Mouse (Mus musculus) mature B cell (primary cell): ENCODE measurements around the gene Klk13.
"Not testable (repeated sequence)": the region's sequence is repeated elsewhere in the genome, so short reads cannot be mapped to it uniquely, and the experiment has no call there.

Experiments used
- in situ Hi-C: fragments of 300-500 bp; cut with MboI; formaldehyde crosslinking; loops from 2 replicates; pipeline ENCODE4 v1.14.3; 2019

The Klk13 gene

GRCm38 (mm10) chr7:43712267-43712666 lies at the start of gene Klk13:
TSS of gene Klk13 (plus strand) at chr7:43712567.
- in situ Hi-C loops = no loop called here

- in situ Hi-C loops = no loop called here
Measured at GRCm38 (mm10) chr7:43662804-43663203, 49.6 kb upstream of the Klk13 start.

GRCm38 (mm10) chr7:43667221-43667620 lies 45.1 kb upstream of the Klk13 start:
- in situ Hi-C loops = not testable (repeated sequence)

GRCm38 (mm10) chr7:43668582-43668981 lies 43.8 kb upstream of the Klk13 start:
- in situ Hi-C loops = no loop called here

- in situ Hi-C loops = no loop called here
Measured at GRCm38 (mm10) chr7:43671064-43671808, 41.1 kb upstream of the Klk13 start.

- in situ Hi-C loops = no loop called here
Measured at GRCm38 (mm10) chr7:43671809-43672580, 40.4 kb upstream of the Klk13 start, which contains the start of gene Ctu1. TSS of gene Ctu1 (plus strand) at chr7:43672016.

GRCm38 (mm10) chr7:43672581-43673260 lies 39.6 kb upstream of the Klk13 start:
- in situ Hi-C loops = no loop called here

- in situ Hi-C loops = no loop called here
Measured at GRCm38 (mm10) chr7:43675091-43675490, 37.3 kb upstream of the Klk13 start.

- in situ Hi-C loops = no loop called here
Measured at GRCm38 (mm10) chr7:43678517-43678916, 33.9 kb upstream of the Klk13 start.

- in situ Hi-C loops = no loop called here
Measured at GRCm38 (mm10) chr7:43680960-43681359, 31.4 kb upstream of the Klk13 start.

GRCm38 (mm10) chr7:43682511-43682910 lies 29.9 kb upstream of the Klk13 start:
- in situ Hi-C loops = not testable (repeated sequence)

GRCm38 (mm10) chr7:43685088-43685487 lies 27.3 kb upstream of the Klk13 start:
- in situ Hi-C loops = no loop called here

- in situ Hi-C loops = no loop called here
Measured at GRCm38 (mm10) chr7:43690118-43690517, 22.2 kb upstream of the Klk13 start, which contains the start of gene Klk14. TSS of gene Klk14 (plus strand) at chr7:43690418.

- in situ Hi-C loops = no loop called here
Measured at GRCm38 (mm10) chr7:43710031-43710430, 2.3 kb upstream of the Klk13 start.

GRCm38 (mm10) chr7:43712917-43713316 lies 550 bp downstream of the Klk13 start:
- in situ Hi-C loops = no loop called here

- in situ Hi-C loops = no loop called here
Measured at GRCm38 (mm10) chr7:43713741-43714351, 1.5 kb downstream of the Klk13 start.

- in situ Hi-C loops = no loop called here
Measured at GRCm38 (mm10) chr7:43747788-43748187, 35.4 kb downstream of the Klk13 start.

GRCm38 (mm10) chr7:43752806-43753205 lies 40.4 kb downstream of the Klk13 start:
- in situ Hi-C loops = no loop called here

- in situ Hi-C loops = no loop called here
Measured at GRCm38 (mm10) chr7:43766484-43766883, 54.1 kb downstream of the Klk13 start.

- in situ Hi-C loops = no loop called here
Measured at GRCm38 (mm10) chr7:43768597-43768996, 56.2 kb downstream of the Klk13 start, which contains the start of gene Klk12. TSS of gene Klk12 (plus strand) at chr7:43768897.

- in situ Hi-C loops = no loop called here
Measured at GRCm38 (mm10) chr7:43769636-43770035, 57.3 kb downstream of the Klk13 start.

GRCm38 (mm10) chr7:43770701-43771100 lies 58.3 kb downstream of the Klk13 start:
- in situ Hi-C loops = no loop called here
